Mouse (Mus musculus): Measurements from ENCODE around the gene Cdc34.

Gene Cdc34

GRCm38 (mm10) chr10:79670071-79670888 is 11.7 kb upstream of the Cdc34 start:
- no peak for DNase-seq (ENCODE audit: low spot score)

- no peak for DNase-seq (ENCODE audit: low spot score)
Observed at GRCm38 (mm10) chr10:79671396-79672087, 10.5 kb upstream of the Cdc34 start.

- DNase-seq (ENCODE audit: low spot score) = no peak
Observed at GRCm38 (mm10) chr10:79672088-79672455, 9.9 kb upstream of the Cdc34 start.

- no peak for DNase-seq (ENCODE audit: low spot score)
Observed at GRCm38 (mm10) chr10:79673054-79673453, 8.9 kb upstream of the Cdc34 start.

- DNase-seq (ENCODE audit: low spot score) = no peak
Observed at GRCm38 (mm10) chr10:79675346-79676035, 6.5 kb upstream of the Cdc34 start.

GRCm38 (mm10) chr10:79680606-79681495 is 1.1 kb upstream of the Cdc34 start:
- DNase-seq (ENCODE audit: low spot score) = no peak

- DNase-seq (ENCODE audit: low spot score) = no peak
Observed at GRCm38 (mm10) chr10:79682551-79682915, 538 bp downstream of the Cdc34 start.

- peak; percentile 67 for DNase-seq (ENCODE audit: low spot score)
Observed at GRCm38 (mm10) chr10:79682916-79683582, 1.1 kb downstream of the Cdc34 start.

- DNase-seq (ENCODE audit: low spot score) = no peak
Observed at GRCm38 (mm10) chr10:79683726-79684640, 2.0 kb downstream of the Cdc34 start.

- no peak for DNase-seq (ENCODE audit: low spot score)
Observed at GRCm38 (mm10) chr10:79684770-79685600, 3.0 kb downstream of the Cdc34 start.

GRCm38 (mm10) chr10:79686219-79686618 is 4.2 kb downstream of the Cdc34 start:
- no peak for DNase-seq (ENCODE audit: low spot score)

GRCm38 (mm10) chr10:79686691-79687090 is 4.7 kb downstream of the Cdc34 start:
- DNase-seq (ENCODE audit: low spot score) = no peak

GRCm38 (mm10) chr10:79687513-79687912 is 5.5 kb downstream of the Cdc34 start:
- no peak for DNase-seq (ENCODE audit: low spot score)

GRCm38 (mm10) chr10:79688720-79689119 is 6.7 kb downstream of the Cdc34 start, which contains the start of gene Gzmm:
TSS of gene Gzmm (plus strand) at chr10:79689020.
- no peak for DNase-seq (ENCODE audit: low spot score)

- DNase-seq (ENCODE audit: low spot score) = no peak
Observed at GRCm38 (mm10) chr10:79689178-79689577, 7.2 kb downstream of the Cdc34 start.

GRCm38 (mm10) chr10:79691986-79692548 is 10.1 kb downstream of the Cdc34 start:
- DNase-seq (ENCODE audit: low spot score) = no peak

- no peak for DNase-seq (ENCODE audit: low spot score)
Observed at GRCm38 (mm10) chr10:79693580-79694378, 11.8 kb downstream of the Cdc34 start.

GRCm38 (mm10) chr10:79694379-79694655 is 12.3 kb downstream of the Cdc34 start:
- no peak for DNase-seq (ENCODE audit: low spot score)
